Mouse (Mus musculus) gastrocnemius, postnatal 25 days (tissue): ENCODE measurements at regions not wholly inside any gene's neighbourhood (a gene's known extent, or its start where the extent isn't known, plus 50 kb on each side); places are given as distances from the start of the nearest gene placed in this dataset.

ENCODE experiments used
- DNase-seq: peaks from one replicate; pipeline ENCODE4 v3.0.0; 2022

DNA sequence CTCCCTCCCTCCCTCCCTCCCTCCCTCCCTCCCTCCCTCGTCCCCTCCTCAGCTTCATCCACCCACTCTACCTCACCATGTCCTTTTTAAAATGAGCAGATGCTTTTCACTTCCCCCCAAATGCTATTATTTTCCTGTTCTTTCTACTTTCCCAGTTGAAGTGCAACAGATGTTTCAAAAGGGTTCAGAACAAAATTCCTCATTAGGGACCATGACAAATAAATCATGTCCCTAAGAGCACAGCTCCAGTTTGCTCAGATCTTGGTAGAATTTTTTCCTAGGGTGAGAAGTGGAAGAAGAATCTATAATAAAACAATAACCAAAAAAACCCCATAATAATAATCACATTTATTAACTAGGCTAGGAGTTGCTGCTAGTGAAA, 323.5 kb downstream of the Etaa1 start:
- DNase-seq, result no peak

DNA sequence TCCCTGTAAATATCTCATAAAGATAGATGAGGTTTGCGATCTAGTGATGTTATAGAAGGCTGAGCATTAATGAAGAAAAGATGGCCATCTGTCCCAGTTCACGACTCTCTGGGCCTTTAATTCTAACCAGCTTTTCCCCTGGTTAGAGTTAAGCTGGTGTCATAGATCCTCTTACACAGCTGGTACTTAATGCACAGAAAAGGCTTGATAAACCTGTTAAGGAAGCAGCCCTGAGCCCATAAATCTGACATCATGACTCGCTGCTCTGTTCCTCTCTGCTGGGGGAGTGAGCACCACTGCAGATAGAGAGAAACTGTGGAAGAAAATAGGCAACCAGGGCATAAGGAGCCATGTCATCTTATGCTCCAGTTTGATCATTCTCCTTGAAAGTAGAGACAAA, 316.5 kb downstream of the Etaa1 start:
- no peak for DNase-seq

DNA sequence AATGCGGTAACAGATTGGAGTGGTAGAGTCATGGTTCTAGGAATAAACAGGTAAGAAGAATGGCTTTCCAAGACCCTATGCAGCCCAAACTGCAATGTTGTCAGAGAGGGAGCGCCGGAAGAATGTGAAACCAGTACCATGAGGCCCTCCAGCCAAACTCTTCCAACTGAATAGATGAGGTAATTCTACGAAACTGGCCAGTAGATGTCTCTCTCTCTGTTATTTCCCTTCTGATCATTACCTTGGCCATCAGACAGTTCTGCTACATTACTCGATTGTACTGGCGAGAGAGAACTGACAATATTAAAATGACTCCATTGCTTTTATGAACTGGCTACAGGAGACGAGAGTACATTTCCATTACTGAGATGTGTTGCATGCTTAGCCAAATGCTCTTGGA, 313.8 kb downstream of the Etaa1 start:
- DNase-seq, result no peak

DNA sequence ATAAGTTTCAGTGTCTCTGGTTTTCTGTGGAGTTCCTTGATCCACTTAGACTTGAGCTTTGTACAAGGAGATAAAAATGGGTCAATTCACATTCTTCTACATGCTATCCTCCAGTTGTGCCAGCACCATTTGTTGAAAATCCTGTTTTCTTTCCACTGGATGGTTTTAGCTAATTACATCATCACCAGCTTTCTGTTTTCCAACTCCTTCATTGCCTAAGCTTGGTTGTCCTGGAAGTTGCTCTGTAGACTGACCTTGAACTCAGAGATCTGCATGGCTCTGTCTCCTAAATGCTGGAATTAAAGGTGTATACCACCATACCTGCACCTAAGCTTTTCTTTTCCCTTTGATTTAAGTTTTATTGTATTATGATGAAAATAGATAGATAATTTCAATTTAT, 306.2 kb downstream of the Etaa1 start:
- DNase-seq, result no peak

DNA sequence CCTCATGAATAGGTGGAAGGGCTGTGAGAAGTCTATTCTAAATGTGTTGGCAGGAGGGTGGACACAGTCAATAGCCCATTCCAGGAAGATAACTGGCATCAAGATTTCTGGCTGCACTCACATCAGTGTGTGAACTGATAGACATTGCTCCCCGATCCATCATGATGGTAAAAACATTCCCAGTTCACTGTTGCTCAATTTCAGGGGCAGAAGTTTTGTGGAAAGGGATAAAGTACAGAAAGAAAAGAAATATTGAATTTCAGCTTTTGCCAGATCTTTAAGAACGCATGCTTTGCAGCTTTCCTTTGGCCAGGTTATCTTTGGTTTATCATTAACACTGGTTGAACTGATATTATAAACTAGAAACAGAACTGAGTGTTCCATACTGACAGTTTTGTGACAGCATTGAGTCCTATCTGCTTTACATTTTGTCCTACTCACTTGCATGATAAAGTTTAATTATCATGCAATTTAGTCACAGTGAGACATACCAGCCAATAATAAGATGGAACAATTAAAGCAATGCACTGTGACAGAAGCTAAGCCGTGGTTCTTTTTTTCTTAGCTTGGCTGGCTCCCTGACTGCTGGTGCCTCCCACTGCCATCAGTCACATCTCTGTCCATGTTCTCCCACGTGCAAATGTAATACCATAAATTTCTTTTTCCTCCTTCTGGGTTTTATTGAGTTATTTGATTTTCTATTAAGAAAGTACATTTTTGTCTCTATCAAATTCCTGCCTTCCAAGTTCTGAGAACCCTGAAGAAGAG, 302.1 kb downstream of the Etaa1 start:
- DNase-seq, result no peak

DNA sequence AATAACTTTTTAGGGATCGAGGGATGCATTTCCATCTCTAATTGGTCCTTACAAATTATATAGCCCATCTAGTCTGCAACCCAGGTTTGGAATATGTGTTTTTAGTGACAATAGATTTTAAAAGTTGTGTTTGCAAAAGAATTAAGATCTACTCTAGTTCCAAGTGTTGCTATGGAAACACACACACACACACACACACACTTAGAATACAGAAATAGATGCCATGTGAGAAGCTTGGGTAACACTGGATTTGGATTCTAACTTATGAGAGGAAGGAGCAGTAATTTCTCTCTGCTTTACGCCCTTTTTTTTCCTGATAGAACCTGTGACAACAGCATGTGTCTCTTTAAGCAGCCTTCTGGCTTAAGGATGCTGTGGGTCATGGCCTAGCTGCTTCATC, 297.8 kb downstream of the Etaa1 start:
- DNase-seq, result no peak

DNA sequence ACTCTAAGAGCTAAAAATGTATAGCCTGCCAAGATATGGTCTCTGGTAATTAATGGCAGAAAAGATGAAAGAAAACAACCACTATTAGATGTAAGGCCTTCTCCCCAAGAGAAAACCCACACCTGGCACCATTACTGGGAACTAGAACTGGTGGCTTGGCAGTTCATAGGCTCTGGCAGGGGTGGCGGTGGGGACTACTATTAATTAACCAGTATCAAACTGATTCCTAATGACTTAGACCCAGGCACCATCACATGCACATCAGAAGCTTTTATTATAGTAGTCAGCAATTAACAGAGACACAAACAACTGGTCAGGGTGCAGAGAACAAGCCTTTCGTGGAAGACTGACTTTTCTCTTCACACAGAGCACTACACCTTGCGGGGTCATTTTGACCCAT, 296.0 kb downstream of the Etaa1 start:
- DNase-seq, result no peak

DNA sequence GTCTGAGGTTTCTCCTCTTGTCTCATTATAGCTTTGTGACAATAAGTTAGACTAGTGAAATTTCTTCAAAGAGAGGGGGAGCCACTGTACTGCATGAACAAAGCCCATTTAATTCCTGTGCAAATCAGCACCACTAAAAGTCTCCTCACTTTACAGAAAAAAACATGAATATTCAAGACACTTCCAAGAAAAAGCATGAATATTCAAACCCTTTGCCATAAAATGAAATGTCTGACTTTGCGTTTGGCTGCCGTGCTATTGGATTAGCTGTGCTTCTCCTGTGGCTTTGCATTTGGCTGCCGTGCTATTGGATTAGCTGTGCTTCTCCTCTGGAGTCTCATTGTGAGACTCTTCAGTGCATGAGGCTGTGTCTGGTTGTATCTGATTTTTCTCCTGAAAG, 295.4 kb downstream of the Etaa1 start:
- DNase-seq, result no peak

DNA sequence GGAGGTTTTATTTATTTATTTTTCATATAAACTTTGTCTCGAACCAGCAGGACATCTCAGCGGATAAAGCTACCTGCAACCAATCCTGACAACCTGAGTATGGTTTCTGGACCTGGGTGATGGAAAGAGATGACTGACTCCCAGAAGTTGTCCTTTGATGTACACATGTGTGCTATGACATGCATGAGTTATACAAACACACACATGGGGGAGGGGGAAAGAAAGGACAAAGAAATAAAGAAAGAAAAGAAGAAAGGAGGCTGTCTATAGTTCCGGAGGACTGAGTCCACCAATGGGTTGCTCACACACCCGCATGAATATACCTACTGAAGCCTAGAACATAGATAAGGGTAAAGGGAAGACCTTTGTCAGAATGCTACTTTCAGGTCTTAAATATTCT, 295.0 kb downstream of the Etaa1 start:
- no peak for DNase-seq

DNA sequence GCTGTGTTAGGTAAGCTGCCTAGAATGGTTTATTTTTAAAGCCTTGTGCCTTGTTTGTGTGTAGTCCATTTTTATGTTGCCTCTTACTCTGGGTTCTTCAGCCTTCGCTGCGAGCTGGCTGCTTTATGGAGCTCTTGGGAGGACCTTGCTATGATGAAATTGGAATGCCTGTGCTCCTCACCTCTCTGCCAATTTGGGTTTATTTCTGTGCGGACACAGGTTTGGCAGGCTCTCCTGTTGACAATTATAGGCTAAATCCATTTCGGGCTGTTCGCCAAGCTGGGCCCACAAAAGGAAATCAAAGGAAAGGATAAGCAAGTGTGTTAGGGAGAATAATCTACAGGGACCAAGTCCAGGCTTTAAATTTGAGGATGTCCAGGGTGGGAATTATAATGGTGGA, 289.8 kb downstream of the Etaa1 start:
- DNase-seq, result peak; percentile 51

DNA sequence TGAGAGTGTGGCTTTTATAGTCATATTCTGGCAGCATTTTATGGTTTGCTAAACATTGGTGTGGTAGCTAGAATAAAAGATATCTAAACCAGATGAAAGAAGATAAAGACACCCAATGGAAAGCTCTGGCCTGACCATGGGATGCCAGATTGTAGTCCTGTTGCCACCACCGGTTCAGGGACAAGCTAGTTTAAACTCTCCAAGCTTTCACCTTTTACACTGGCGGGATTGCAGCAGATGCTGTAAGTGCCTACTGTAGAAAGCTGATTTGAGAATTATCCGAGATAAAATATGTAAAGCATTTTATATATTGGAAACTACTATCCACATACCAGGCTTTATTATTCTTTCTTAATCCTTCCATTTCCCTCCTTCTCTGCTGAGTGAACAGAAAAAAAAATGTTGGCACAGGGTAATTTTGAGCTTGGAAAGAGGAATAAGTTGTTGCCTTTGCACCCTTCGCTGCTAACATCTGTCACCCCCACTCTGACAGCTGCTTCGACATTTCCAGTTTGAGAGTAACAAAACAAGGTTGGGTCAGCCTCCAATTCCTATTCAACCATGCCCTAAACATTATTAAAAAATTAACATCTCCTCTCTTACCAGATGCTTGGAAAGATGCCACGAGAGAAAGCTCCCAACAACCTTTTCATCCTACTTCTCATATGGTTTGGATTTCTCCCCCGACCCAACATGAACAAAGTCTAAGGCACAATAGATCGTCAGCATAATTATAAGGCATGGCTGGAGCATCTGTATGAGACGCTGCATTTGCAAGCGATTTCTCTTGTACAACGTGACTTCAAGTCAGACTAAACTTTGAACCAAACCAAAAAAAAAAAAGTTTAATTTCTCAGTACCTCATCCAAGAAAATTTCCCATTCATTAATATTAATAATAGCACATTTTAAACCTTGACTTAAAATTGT, 287.8 kb downstream of the Etaa1 start:
- DNase-seq, result no peak

DNA sequence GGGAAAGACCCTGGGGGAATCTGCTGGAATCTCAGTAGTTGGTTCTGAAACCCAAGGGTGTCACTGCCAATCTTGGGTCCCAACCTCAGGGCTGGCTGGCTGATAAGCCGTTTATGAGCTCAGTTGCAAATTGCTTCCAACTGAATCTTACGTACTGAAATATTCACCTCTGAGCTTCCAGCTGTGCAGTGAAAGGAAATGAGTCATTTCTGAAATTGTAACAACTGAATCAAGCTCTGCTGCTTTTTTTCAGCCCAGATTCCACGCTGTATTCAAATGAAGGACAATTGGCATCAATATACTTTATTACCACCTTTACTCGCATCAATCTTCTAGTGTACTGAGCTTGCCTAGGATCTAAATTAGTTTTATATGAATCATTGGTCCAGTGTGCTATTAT, 272.7 kb downstream of the Etaa1 start:
- DNase-seq, result no peak

DNA sequence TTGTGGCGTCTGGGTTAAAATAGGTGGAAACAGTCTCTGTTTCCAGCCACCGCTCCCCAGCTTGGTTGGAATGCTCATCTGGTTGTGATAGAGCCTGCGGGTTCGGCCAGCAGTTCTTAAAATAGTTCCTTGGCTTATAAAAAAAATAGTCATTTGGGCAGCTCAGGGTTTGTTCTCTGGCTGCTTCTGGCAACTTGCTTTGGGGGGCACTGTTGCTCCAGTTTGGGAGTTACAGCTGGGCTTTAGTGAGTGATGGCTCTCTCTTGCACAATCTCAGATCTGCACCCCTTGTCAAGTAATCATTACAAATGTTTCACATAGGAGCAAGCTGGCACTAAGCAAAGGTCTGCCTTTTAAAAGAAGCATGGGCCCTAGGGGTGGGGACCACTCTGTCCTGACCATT, 268.0 kb downstream of the Etaa1 start:
- DNase-seq, result peak; percentile 66

DNA sequence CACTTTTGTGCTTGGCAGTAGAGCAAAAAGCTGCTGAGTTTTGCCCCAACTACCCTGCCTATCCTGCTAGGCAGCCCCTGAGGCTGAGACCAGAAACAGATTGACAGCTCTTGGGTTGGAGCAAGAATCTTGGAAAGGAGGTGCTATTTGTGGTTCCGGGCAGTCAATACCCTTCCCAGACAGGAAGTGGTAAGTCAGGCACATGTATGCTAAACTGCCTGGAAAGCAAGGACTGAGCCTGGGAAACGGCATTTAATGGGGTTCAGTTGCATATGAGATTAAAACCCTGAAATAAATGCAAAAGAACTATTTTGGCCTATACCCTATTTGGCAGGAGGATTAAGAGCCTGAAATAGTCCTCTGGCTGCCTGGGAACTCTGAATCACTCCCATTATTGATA, 266.9 kb downstream of the Etaa1 start:
- no peak for DNase-seq

DNA sequence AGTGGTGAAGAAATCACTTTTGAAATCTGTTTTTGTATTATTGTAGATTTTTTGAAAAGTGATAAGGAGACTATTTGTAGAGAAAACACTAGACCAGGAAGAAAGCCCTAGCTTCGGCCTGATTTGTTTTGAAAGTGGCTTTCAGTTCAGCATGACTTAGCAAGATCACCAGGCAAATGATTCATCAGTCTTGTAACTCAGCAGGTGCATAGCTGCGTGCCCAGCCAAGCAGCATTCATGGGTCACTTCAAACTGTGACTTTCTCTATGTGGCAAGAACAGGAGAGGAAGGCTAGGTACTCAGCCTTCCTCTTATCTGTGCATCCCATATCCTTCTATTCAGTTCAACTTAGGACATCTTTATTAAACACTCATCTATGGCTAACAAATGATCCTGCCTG, 259.5 kb downstream of the Etaa1 start:
- no peak for DNase-seq

DNA sequence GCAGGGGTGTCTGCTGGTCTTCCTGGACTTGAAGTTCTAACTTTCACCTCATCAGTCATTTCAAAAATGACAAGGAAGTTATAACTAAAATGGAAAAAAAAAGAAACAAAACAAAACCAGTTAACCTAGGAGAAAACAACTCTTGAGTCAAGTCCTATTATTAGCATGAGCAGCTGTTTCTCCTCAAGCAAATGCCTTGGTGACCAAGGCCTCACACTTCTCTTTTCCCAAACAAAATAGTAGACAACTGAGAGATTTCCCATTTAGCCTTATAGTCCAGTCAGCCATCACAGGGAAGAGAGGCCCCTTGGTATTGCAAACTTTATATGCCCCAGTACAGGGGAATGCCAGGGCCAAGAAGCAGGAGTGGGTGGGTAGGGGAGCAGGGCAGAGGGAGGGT, 244.9 kb downstream of the Etaa1 start:
- no peak for DNase-seq

DNA sequence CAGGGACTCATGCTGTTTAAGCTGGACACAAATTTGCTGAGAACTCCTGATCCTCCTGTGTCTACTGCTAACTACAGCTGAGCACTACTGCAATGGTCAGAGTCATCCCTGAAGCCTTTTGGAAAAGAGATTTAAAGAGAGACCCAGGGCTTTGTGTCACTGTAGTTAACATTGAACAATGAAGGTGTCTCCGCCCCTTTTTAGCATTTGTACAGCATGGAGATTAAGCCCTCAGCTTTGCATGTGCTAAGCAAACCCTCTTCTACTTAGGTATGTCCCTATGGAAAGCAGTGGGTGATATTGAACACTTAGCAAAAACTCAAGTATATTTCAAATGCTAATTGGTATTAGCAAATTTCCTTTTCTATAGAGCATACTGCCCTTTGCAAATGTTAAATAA, 231.6 kb downstream of the Etaa1 start:
- DNase-seq, result no peak

DNA sequence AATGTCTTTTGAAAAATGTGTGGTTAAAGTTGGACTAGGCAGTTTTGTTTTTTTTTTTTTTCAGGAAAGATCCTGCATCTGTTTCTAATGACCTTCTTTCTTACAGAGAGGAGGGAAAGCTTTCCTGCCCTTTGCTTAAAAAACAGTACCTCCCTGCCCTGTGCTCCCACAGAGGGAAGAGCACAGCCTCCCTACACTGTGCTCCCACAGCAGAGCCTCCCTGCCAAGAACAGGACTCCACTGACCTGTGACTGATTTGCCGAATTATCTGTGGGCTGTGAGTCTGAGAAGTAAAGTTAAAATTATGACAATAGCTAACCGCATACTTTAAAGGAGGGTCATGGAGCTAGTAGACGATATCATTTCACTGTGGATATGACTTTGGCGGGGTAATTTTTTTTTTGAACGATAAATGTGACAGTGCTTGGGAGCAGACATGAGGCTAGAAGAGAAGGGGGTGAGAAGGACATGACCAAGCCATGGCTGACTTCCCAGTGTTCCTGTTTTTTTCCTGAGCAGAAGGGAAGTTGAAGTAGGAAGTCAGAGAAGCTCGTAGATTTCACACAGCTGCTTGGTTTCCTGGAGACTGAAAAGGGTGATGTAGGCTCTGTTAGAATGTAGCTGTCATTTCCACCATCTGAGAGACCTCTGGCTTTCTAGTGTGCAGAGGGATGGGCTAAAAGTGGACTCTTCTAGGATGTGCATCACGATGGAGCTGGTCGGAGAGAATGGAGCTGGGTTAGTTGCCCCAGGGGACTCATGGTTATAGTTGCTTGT, 226.2 kb downstream of the Etaa1 start:
- DNase-seq, result no peak

DNA sequence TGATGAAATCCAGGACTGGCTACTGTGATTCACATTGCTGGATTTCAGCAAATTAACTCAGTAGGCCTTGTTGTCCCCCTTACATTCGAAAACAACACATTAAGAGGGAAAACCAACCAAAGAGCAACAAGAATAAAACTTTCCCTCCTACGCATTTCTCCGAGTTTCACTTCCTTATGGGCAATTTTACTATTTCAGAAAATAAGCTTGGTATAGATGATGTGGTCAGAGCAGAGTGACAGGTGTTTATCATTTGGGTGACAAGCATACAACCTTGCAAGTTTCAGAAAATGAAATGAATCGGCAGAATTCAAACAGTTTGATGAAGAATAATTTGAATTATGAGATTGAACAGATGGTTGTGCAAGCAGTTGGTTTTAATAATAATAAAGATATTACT, 220.6 kb downstream of the Etaa1 start:
- DNase-seq, result no peak

DNA sequence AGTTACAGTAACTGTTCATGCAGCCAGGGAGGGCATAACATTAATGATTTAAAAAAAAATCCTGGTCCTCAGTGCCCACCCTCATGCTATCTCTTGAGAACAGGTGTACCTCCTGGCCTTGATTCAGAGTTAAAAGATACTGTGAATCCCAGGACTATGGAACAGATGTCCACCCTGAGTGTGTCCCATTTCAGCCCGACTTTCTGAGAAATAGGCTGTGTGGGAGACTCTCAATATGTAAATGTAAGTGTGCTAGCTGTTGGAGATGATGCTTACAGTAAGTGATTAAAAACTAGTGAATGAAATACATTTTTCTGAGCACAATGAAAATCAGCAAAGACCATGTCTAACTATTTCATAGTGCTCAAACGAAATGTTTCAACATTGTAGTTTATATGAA, 219.2 kb downstream of the Etaa1 start:
- no peak for DNase-seq

DNA sequence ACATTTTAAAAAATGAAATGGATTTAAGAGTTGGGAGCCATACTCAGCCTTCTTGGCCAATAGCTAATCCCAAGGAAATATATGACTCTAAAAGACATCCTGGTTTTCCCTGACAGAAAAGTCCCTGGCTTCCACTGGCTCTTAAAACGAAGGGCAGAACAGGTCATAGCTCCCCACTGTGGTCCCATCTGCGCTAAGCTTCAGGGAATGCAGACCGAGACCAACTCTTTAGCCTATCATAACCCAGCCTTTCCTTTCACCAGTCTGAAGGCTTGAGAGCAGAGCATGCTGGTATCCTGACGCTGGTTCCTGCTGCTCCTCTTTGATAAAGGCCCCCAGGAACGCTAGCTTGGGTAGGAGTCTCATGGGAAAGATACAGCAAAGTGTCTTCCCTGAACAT, 214.8 kb downstream of the Etaa1 start:
- no peak for DNase-seq

DNA sequence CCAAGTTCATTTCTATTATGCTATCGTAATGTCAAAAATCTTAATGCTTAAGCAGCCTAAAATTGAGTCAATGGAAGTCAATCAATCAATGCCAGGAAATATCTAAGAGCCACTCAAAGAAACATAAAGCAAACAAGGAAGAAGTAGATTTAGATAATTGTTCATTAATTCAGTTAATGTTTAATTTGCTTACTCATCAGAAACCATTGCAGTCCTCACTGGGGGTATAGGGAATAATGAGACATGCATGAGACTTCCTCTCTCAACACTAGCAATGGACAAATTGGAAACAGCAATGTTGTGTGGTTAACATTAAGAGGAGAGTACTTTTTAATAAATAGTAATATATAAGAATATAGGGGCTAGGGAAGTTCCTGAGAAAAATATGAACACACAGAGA, 209.9 kb downstream of the Etaa1 start:
- no peak for DNase-seq

DNA sequence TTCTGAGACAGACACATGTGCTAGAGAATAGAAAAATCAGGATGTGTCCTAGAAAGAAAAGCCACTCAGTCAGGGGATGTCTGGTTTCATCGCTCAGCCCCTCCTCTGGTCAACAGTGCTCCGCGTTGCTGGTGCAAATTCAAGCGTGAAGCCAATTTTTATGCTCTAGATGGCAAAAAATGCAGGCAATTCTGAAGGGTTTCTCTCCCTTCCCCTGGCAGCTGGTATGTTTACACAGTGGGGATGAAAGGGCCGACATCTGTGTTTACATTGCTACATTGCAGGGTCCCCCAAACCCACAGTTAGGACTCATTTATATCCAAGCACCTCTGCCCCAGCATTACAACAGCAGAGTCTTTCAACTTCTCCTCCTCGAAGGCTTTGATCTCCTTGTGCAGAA, 203.3 kb downstream of the Etaa1 start:
- no peak for DNase-seq
